Mouse (Mus musculus) ZHBTc4 (cell line): ENCODE data around the gene Lrp8.

Experiments
- DNase-seq: peaks from one replicate; pipeline ENCODE4 v3.0.0-alpha.2; 2011; ENCODE audit warnings: low read depth, low spot score

The Lrp8 gene

GRCm38 (mm10) chr4:107846795-107847194 is 44.7 kb downstream of the Lrp8 start:
- no peak for DNase-seq

- no peak for DNase-seq
Observed at GRCm38 (mm10) chr4:107848546-107848945, 46.5 kb downstream of the Lrp8 start.

- no peak for DNase-seq
Observed at GRCm38 (mm10) chr4:107849621-107850020, 47.6 kb downstream of the Lrp8 start.

- no peak for DNase-seq
Observed at GRCm38 (mm10) chr4:107850091-107850490, 48.0 kb downstream of the Lrp8 start.

- no peak for DNase-seq
Observed at GRCm38 (mm10) chr4:107853333-107853732, 51.3 kb downstream of the Lrp8 start.

GRCm38 (mm10) chr4:107853836-107854235 is 51.8 kb downstream of the Lrp8 start:
- DNase-seq = no peak

GRCm38 (mm10) chr4:107856958-107857686 is 55.1 kb downstream of the Lrp8 start:
- no peak for DNase-seq

GRCm38 (mm10) chr4:107858995-107859394 is 56.9 kb downstream of the Lrp8 start:
- no peak for DNase-seq

GRCm38 (mm10) chr4:107864866-107865265 is 62.8 kb downstream of the Lrp8 start:
- DNase-seq = no peak

- DNase-seq = peak; percentile 98
Observed at GRCm38 (mm10) chr4:107879254-107880050, 77.4 kb downstream of the Lrp8 start, which contains the start of gene Magoh. Magoh (plus strand) TSS chr4:107879755.

GRCm38 (mm10) chr4:107881631-107882030 is 79.6 kb downstream of the Lrp8 start:
- no peak for DNase-seq

GRCm38 (mm10) chr4:107886371-107886770 is 84.3 kb downstream of the Lrp8 start:
- peak; percentile 71 for DNase-seq

GRCm38 (mm10) chr4:107889385-107889730 is 87.3 kb downstream of the Lrp8 start:
- no peak for DNase-seq

- peak; percentile 98 for DNase-seq
Observed at GRCm38 (mm10) chr4:107889731-107890432, 87.8 kb downstream of the Lrp8 start, which contains the start of gene 0610037L13Rik. 0610037L13Rik (plus strand) TSS chr4:107889813.

GRCm38 (mm10) chr4:107892663-107893062 is 90.6 kb downstream of the Lrp8 start:
- peak; percentile 30 for DNase-seq

- no peak for DNase-seq
Observed at GRCm38 (mm10) chr4:107899211-107899927, 97.3 kb downstream of the Lrp8 start.

- DNase-seq = no peak
Observed at GRCm38 (mm10) chr4:107900206-107900605, 98.1 kb downstream of the Lrp8 start.

- DNase-seq = no peak
Observed at GRCm38 (mm10) chr4:107904252-107904651, 102.2 kb downstream of the Lrp8 start.

GRCm38 (mm10) chr4:107906561-107906960 is 104.5 kb downstream of the Lrp8 start:
- DNase-seq = peak; percentile 56

- no peak for DNase-seq
Observed at GRCm38 (mm10) chr4:107910020-107910419, 108.0 kb downstream of the Lrp8 start.

- DNase-seq = no peak
Observed at GRCm38 (mm10) chr4:107920336-107920735, 118.3 kb downstream of the Lrp8 start.
